Mouse (Mus musculus): Measurements from ENCODE around the gene Dcst1. TPM values are rescaled to one million over a fixed set of nuclear protein-coding genes. Genes with fewer than 3 reads are reported as not detected.

Gene Dcst1
- total RNA-seq, 2 experiments from 2014 or later, result not detected

GRCm38 (mm10) chr3:89386438-89387420 lies 21.7 kb upstream of the Dcst1 start:
- peak overlapping the region; percentile 95 for H3K27ac ChIP-seq
- intact Hi-C loops (cut with DNase I), result no loop called here
- H3K4me3 ChIP-seq, result peak overlapping the region; percentile 70
- peak; percentile 83 for DNase-seq
- TF ChIP-seq CTCF (IDR thresholded peaks at IDR 0.05), result no peak

- no peak for DNase-seq
- intact Hi-C loops (cut with DNase I), result no loop called here
- Histone ChIP-seq H3K27ac (peak overlapping the region; percentile 95), H3K4me3 (peak overlapping the region; percentile 70)
- TF ChIP-seq CTCF (IDR thresholded peaks at IDR 0.05), result no peak
Observed at GRCm38 (mm10) chr3:89385451-89385850, 20.4 kb upstream of the Dcst1 start.

- peak overlapping the region; percentile 95 for H3K27ac ChIP-seq
- no peak overlapping the region for H3K4me3 ChIP-seq
- intact Hi-C loops (cut with DNase I), result no loop called here
- TF ChIP-seq CTCF (IDR thresholded peaks at IDR 0.05), result no peak
- peak; percentile 16 for DNase-seq
Observed at GRCm38 (mm10) chr3:89384331-89385076, 19.5 kb upstream of the Dcst1 start.

- DNase-seq, result peak; percentile 21
- Histone ChIP-seq H3K4me3 (no peak overlapping the region), H3K27ac (peak overlapping the region; percentile 95)
- intact Hi-C loops (cut with DNase I), result no loop called here
- TF ChIP-seq CTCF (IDR thresholded peaks at IDR 0.05), result no peak
Observed at GRCm38 (mm10) chr3:89383651-89384255, 18.7 kb upstream of the Dcst1 start.

- peak overlapping the region; percentile 16 for H3K27ac ChIP-seq
- TF ChIP-seq CTCF (IDR thresholded peaks at IDR 0.05), result no peak
- H3K4me3 ChIP-seq, result no peak overlapping the region
- intact Hi-C loops (cut with DNase I), result no loop called here
- no peak for DNase-seq
Observed at GRCm38 (mm10) chr3:89382950-89383349, 17.9 kb upstream of the Dcst1 start.

- H3K4me3 ChIP-seq, result no peak overlapping the region
- no peak for TF ChIP-seq CTCF (IDR thresholded peaks at IDR 0.05)
- no peak for DNase-seq
- intact Hi-C loops (cut with DNase I), result no loop called here
- H3K27ac ChIP-seq, result peak overlapping the region; percentile 16
Observed at GRCm38 (mm10) chr3:89382033-89382882, 17.2 kb upstream of the Dcst1 start.

GRCm38 (mm10) chr3:89381233-89381632 lies 16.2 kb upstream of the Dcst1 start:
- DNase-seq, result no peak
- H3K4me3 ChIP-seq, result no peak overlapping the region
- TF ChIP-seq CTCF (IDR thresholded peaks at IDR 0.05), result no peak

GRCm38 (mm10) chr3:89380711-89381110 lies 15.7 kb upstream of the Dcst1 start:
- no peak for TF ChIP-seq CTCF (IDR thresholded peaks at IDR 0.05)
- no peak for DNase-seq
- intact Hi-C loops (cut with DNase I), result no loop called here
- Histone ChIP-seq H3K4me3 (no peak overlapping the region), H3K27ac (no peak overlapping the region)

More at GRCm38 (mm10) chr3:89381233-89381632, 16.2 kb upstream of the Dcst1 start:
- no peak overlapping the region for H3K27ac ChIP-seq
- intact Hi-C loops (cut with DNase I), result no loop called here

- intact Hi-C loops (cut with DNase I), result no loop called here
- no peak for TF ChIP-seq CTCF (IDR thresholded peaks at IDR 0.05)
- no peak overlapping the region for H3K27ac ChIP-seq
- no peak overlapping the region for H3K4me3 ChIP-seq
- no peak for DNase-seq
Observed at GRCm38 (mm10) chr3:89380291-89380690, 15.2 kb upstream of the Dcst1 start.

GRCm38 (mm10) chr3:89379388-89380131 lies 14.5 kb upstream of the Dcst1 start:
- H3K27ac ChIP-seq, result peak overlapping the region; percentile 84
- no peak for TF ChIP-seq CTCF (IDR thresholded peaks at IDR 0.05)
- no peak for DNase-seq
- H3K4me3 ChIP-seq, result no peak overlapping the region
- intact Hi-C loops (cut with DNase I), result no loop called here

GRCm38 (mm10) chr3:89378394-89379067 lies 13.5 kb upstream of the Dcst1 start:
- intact Hi-C loops (cut with DNase I), result loop anchor here (1.0 kb wide), 1 partner anchor 107 kb away; no protein-coding TSS in a partner anchor
- peak; percentile 100; the same call in 1 of the 2 replicates for TF ChIP-seq CTCF (IDR thresholded peaks at IDR 0.05)
- DNase-seq, result peak; percentile 88
- Histone ChIP-seq H3K4me3 (peak overlapping the region; percentile 80), H3K27ac (peak overlapping the region; percentile 84)
